Mouse (Mus musculus) heart, embryonic 11.5 days (tissue): ENCODE results near the gene Slc2a6. TPM values are rescaled to one million over a fixed set of nuclear protein-coding genes. Genes with fewer than 3 reads are reported as not detected.

Experiments
- ATAC-seq: fragments of 200-750 bp; cut with Nextera tagmentation; replicated peaks from 2 replicates; pipeline ENCODE4 v1.8.0; 2017; ENCODE audit warnings: moderate library complexity; ENCODE audit not compliant: insufficient number of reproducible peaks, low FRiP score, low TSS enrichment
- H3K27ac ChIP-seq: fragments of 300-500 bp; sonication (generic); 2 replicates; pipeline ENCODE4 v1.5.1; 2014; ENCODE audit warnings: mild to moderate bottlenecking, low read depth, low read length
- H3K27me3 ChIP-seq: fragments of 300-500 bp; sonication (generic); 2 replicates; pipeline ENCODE4 v1.6.1; 2014; ENCODE audit warnings: mild to moderate bottlenecking, low read length, mixed read lengths; ENCODE audit not compliant: control insufficient read depth, insufficient read depth
- H3K36me3 ChIP-seq: fragments of 300-500 bp; sonication (generic); 2 replicates; pipeline ENCODE4 v1.6.1; 2014; ENCODE audit warnings: mild to moderate bottlenecking, low read length, moderate library complexity, mixed read lengths; ENCODE audit not compliant: control insufficient read depth, insufficient read depth
- H3K4me1 ChIP-seq: fragments of 300-500 bp; sonication (generic); 2 replicates; pipeline ENCODE4 v1.6.1; 2014; ENCODE audit warnings: low read length; ENCODE audit not compliant: control insufficient read depth, insufficient read depth
- H3K4me2 ChIP-seq: fragments of 300-500 bp; sonication (generic); 2 replicates; pipeline ENCODE4 v1.6.1; 2014; ENCODE audit warnings: mild to moderate bottlenecking, moderate library complexity
- H3K4me3 ChIP-seq: fragments of 300-500 bp; sonication (generic); 2 replicates; pipeline ENCODE4 v1.5.1; 2014; ENCODE audit warnings: low read depth, low read length
- H3K9ac ChIP-seq: fragments of 300-500 bp; sonication (generic); 2 replicates; pipeline ENCODE4 v1.6.1; 2014; ENCODE audit warnings: mild to moderate bottlenecking, low read depth, low read length, moderate library complexity
- H3K9me3 ChIP-seq: fragments of 300-500 bp; sonication (generic); replicated peaks from 2 replicates; pipeline ENCODE4 v1.6.1; 2016; ENCODE audit warnings: low read length; ENCODE audit not compliant: control insufficient read depth
- WGBS: fragments of 180-500 bp; shearing (Covaris S2); extraction: QIAGEN DNeasy Blood & Tissue Kit; methylation state at CpG from one replicate; pipeline ENCODE4 v1.1.7; 2014; ENCODE audit not compliant: insufficient replicate concordance; 5-methylcytosine and 5-hydroxymethylcytosine counted together
- polyA plus RNA-seq: library from polyadenylated mRNA; unstranded; fragments of >200 nt; fragmentation: Nextera tagmentation; extraction: Ambion mirVana; gene quantifications from 2 replicates; pipeline ENCODE4 v1.2.1, GENCODE M21; 2014

The Slc2a6 gene
- polyA plus RNA-seq, 1 experiment from 2014 or later: 0.30 TPM

- no peaks in the 10 kb centered on the region for H3K4me1 ChIP-seq
- no peak for ATAC-seq
Measured at GRCm38 (mm10) chr2:26973960-26974359, 53.8 kb downstream of the Slc2a6 start.

GRCm38 (mm10) chr2:26973116-26973515 is 54.7 kb downstream of the Slc2a6 start, which contains the start of gene Adamts13:
Adamts13 (plus strand) TSS chr2:26973416.
- Histone ChIP-seq H3K4me3 (no peak within 1 kb of the TSS), H3K4me1 (no peaks in the 10 kb centered on the region), H3K9me3 (no peaks in the 10 kb centered on the region), H3K27me3 (no peaks in the 10 kb centered on the region), H3K4me2 (no peak within 1 kb of the TSS), H3K9ac (no peak within 1 kb of the TSS), H3K36me3 (no peaks in the 10 kb centered on the region), H3K27ac (no peak within 1 kb of the TSS)
- WGBS: 49% methylated on average over 3 of the region's 3 CpGs
- no peak for ATAC-seq

More at GRCm38 (mm10) chr2:26973960-26974359, 53.8 kb downstream of the Slc2a6 start:
- 0 out of 2 replicates have a peak, but pooled peaks cover 3% of the 10 kb centered on the region for H3K27me3 ChIP-seq
- H3K4me2 ChIP-seq: no peak overlapping the region
- H3K9ac ChIP-seq: no peak overlapping the region
- H3K27ac ChIP-seq: no peak overlapping the region
- H3K36me3 ChIP-seq: no peaks in the 10 kb centered on the region
- no peaks in the 10 kb centered on the region for H3K9me3 ChIP-seq
- H3K4me3 ChIP-seq: no peak overlapping the region
- WGBS: 39% methylated on average over 4 of the region's 4 CpGs

Other genes starting within 250 kb of the Slc2a6 start
- gene Abo, start 163.0 kb downstream of the Slc2a6 start, polyA plus RNA-seq: not detected in 2 replicates
- 8.7 and 8.9 TPM in 2 replicates for gene Surf6, start 125.1 kb downstream of the Slc2a6 start, polyA plus RNA-seq
- gene Med22, start 117.3 kb downstream of the Slc2a6 start, polyA plus RNA-seq: 29.1 and 31.2 TPM in 2 replicates
- 428 and 468 TPM in 2 replicates for gene Rpl7a, start 117.2 kb downstream of the Slc2a6 start, polyA plus RNA-seq
- gene Surf2, start 111.6 kb downstream of the Slc2a6 start, polyA plus RNA-seq: 32.0 and 32.1 TPM in 2 replicates
- gene Surf1, start 111.5 kb downstream of the Slc2a6 start, polyA plus RNA-seq: 40.3 and 43.2 TPM in 2 replicates
- gene Surf4, start 94.1 kb downstream of the Slc2a6 start, polyA plus RNA-seq: 197 and 237 TPM in 2 replicates
- 0.10 and 0.14 TPM in 2 replicates for gene Stkld1, start 94.0 kb downstream of the Slc2a6 start, polyA plus RNA-seq
- 31.0 and 34.2 TPM in 2 replicates for gene Rexo4, start 63.6 kb downstream of the Slc2a6 start, polyA plus RNA-seq
- gene Adamts13, start 54.6 kb downstream of the Slc2a6 start, polyA plus RNA-seq: 0.07 TPM in 1 of 2 replicates, not detected in the other
- 37.4 and 46.4 TPM in 2 replicates for gene Cacfd1, start 18.1 kb downstream of the Slc2a6 start, polyA plus RNA-seq
- 0.15 and 0.23 TPM in 2 replicates for gene Mymk, start 44.2 kb upstream of the Slc2a6 start, polyA plus RNA-seq
- 9.0 and 14.2 TPM in 2 replicates for gene Adamtsl2, start 51.4 kb upstream of the Slc2a6 start, polyA plus RNA-seq
- 0.39 and 0.54 TPM in 2 replicates for gene Fam163b, start 114.5 kb upstream of the Slc2a6 start, polyA plus RNA-seq
- 0.47 and 0.63 TPM in 2 replicates for gene Dbh, start 137.2 kb upstream of the Slc2a6 start, polyA plus RNA-seq
- 12.9 and 15.1 TPM in 2 replicates for gene Sardh, start 220.3 kb upstream of the Slc2a6 start, polyA plus RNA-seq